Mouse (Mus musculus) skeletal muscle tissue, postnatal 0 days (tissue): ENCODE data around the gene Uso1. TPM values are rescaled to one million over a fixed set of nuclear protein-coding genes. Genes with fewer than 3 reads are reported as not detected.

Source experiments
- polyA plus RNA-seq: library from polyadenylated mRNA; unstranded; fragments of >200 nt; fragmentation: Nextera tagmentation; extraction: Ambion mirVana; gene quantifications from 2 replicates; pipeline ENCODE4 v1.2.1, GENCODE M21; 2015

Uso1 gene
- polyA plus RNA-seq: 35.9 and 40.6 TPM in 2 replicates

GRCm38 (mm10) chr5:92137239-92138046 is at the start of gene Uso1:
Gene Uso1 (plus strand): TSS chr5:92137938.

GRCm38 (mm10) chr5:92215308-92215707 is 77.6 kb downstream of the Uso1 start, which contains the start of gene U90926:
Gene U90926 (minus strand): TSS chr5:92215408.

Other genes with a start within 250 kb of the Uso1 start
- 67.1 and 69.8 TPM in 2 replicates for gene Rchy1, start 174.9 kb upstream of the Uso1 start, polyA plus RNA-seq
- gene Odaph, start 150.5 kb upstream of the Uso1 start, polyA plus RNA-seq: 0.29 TPM in 1 of 2 replicates, not detected in the other
- 1.0 and 1.5 TPM in 2 replicates for gene Cdkl2, start 94.1 kb upstream of the Uso1 start, polyA plus RNA-seq
- 67.9 and 92.7 TPM in 2 replicates for gene G3bp2, start 54.2 kb upstream of the Uso1 start, polyA plus RNA-seq
- gene U90926, start 77.5 kb downstream of the Uso1 start, polyA plus RNA-seq: not detected in 2 replicates
- gene Ppef2, start 118.3 kb downstream of the Uso1 start, polyA plus RNA-seq: not detected in 2 replicates
- 7.8 and 12.9 TPM in 2 replicates for gene Naaa, start 140.2 kb downstream of the Uso1 start, polyA plus RNA-seq
- 18.8 and 19.3 TPM in 2 replicates for gene Sdad1, start 172.5 kb downstream of the Uso1 start, polyA plus RNA-seq
- gene Cxcl9, start 190.1 kb downstream of the Uso1 start, polyA plus RNA-seq: 9.6 and 10.4 TPM in 2 replicates
- gene Art3, start 193.9 kb downstream of the Uso1 start, polyA plus RNA-seq: 301 and 349 TPM in 2 replicates
- 1.9 TPM in 2 replicates for gene Cxcl10, start 211.0 kb downstream of the Uso1 start, polyA plus RNA-seq